Mouse (Mus musculus) kidney, embryonic 14.5 days (tissue): ENCODE measurements at regions not wholly inside any gene's neighbourhood (a gene's known extent, or its start where the extent isn't known, plus 50 kb on each side); places are given as distances from the start of the nearest gene placed in this dataset.

Experiments
- ATAC-seq: fragments of 200-750 bp; cut with Nextera tagmentation; 2 replicates; pipeline ENCODE4 v1.8.0; 2017; ENCODE audit warnings: moderate number of reproducible peaks, mild to moderate bottlenecking, moderate TSS enrichment, moderate library complexity; ENCODE audit not compliant: low FRiP score, low TSS enrichment
- H3K27ac ChIP-seq: fragments of 300-500 bp; sonication (generic); 2 replicates; pipeline ENCODE4 v1.5.1; 2014; ENCODE audit warnings: low read depth, mild to moderate bottlenecking, low read length, moderate library complexity, mixed read lengths
- H3K27me3 ChIP-seq: fragments of 300-500 bp; sonication (generic); 2 replicates; pipeline ENCODE4 v1.6.1; 2014; ENCODE audit warnings: mild to moderate bottlenecking, low read length; ENCODE audit not compliant: control insufficient read depth, insufficient read depth
- H3K36me3 ChIP-seq: fragments of 300-500 bp; sonication (generic); 2 replicates; pipeline ENCODE4 v1.6.1; 2014; ENCODE audit warnings: low read length, mixed read lengths; ENCODE audit not compliant: control insufficient read depth, insufficient read depth
- H3K4me1 ChIP-seq: fragments of 300-500 bp; sonication (generic); 2 replicates; pipeline ENCODE4 v1.6.1; 2014; ENCODE audit warnings: low read length, mixed read lengths; ENCODE audit not compliant: control insufficient read depth, insufficient read depth
- H3K4me2 ChIP-seq: fragments of 300-500 bp; sonication (generic); replicated peaks from 2 replicates; pipeline ENCODE4 v1.6.1; 2014; ENCODE audit warnings: low read depth, mild to moderate bottlenecking, low read length
- H3K4me3 ChIP-seq: fragments of 300-500 bp; sonication (generic); 2 replicates; pipeline ENCODE4 v1.5.1; 2014; ENCODE audit warnings: mild to moderate bottlenecking, low read length
- H3K9ac ChIP-seq: fragments of 300-500 bp; sonication (generic); 2 replicates; pipeline ENCODE4 v1.6.1; 2014; ENCODE audit warnings: low read depth, mild to moderate bottlenecking, low read length, moderate library complexity
- H3K9me3 ChIP-seq: fragments of 300-500 bp; sonication (generic); 2 replicates; pipeline ENCODE4 v1.6.1; 2016; ENCODE audit warnings: low read length; ENCODE audit not compliant: control insufficient read depth
- WGBS: fragments of 180-500 bp; shearing (Covaris S2); extraction: QIAGEN DNeasy Blood & Tissue Kit; methylation state at CpG from one replicate; pipeline ENCODE4 v1.1.7; 2014; 5-methylcytosine and 5-hydroxymethylcytosine counted together

DNA sequence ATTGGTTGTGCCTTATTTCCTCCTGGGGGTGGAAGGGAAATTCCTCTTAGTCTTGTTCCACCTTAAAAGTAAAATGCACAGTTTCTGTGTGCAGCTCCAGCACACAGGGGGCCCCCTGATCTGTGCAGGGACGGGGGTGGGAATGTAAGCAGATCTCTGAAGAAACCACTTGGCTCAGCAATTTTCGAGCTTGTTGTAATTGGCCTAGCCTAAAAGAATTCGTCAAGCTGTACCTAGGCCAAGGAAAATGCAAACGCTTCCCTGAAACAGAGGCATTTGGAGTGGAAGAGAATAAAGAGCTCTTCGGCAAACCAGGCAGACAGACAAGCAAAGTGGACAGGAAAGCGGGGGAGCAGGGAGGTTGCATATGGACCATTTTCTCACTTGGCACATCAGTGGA, 308.5 kb upstream of the Ubash3b start:
- WGBS = 32% methylated on average over 6 of the region's 6 CpGs
- Histone ChIP-seq H3K27ac (peak overlapping the region; percentile 65; the same call in 1 of the 2 replicates), H3K4me1 (no peaks in the 10 kb centered on the region; the same call in 1 of the 2 replicates), H3K4me3 (no peak overlapping the region), H3K27me3 (no peaks in the 10 kb centered on the region), H3K4me2 (no peak overlapping the region), H3K9me3 (no peaks in the 10 kb centered on the region), H3K9ac (no peak overlapping the region), H3K36me3 (no peaks in the 10 kb centered on the region)
- peak; percentile 56; the same call in 1 of the 2 replicates for ATAC-seq

DNA sequence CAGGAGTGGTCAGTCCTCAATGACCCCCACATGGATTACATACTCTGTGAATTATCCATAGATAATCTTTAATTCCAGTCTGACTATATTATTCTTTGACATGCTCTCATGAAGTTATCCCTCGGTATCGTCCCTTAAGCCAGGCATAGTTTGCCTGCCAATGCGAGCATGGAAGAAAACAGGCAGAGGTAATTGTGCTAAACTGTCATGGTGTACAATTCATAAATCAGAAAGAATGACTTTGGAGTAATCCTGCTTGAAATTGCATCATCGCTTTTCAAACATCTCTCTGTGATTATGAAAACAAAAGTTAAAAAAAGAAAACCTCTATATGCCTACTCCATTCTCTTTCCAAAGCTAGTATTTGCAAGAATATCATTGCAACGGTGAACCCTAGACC, 307.9 kb upstream of the Ubash3b start:
- 75% methylated on average over 5 of the region's 5 CpGs for WGBS
- Histone ChIP-seq H3K9me3 (no peaks in the 10 kb centered on the region), H3K27me3 (no peaks in the 10 kb centered on the region), H3K4me2 (no peak overlapping the region), H3K27ac (peak overlapping the region; percentile 65; the same call in 1 of the 2 replicates), H3K36me3 (no peaks in the 10 kb centered on the region), H3K4me1 (no peaks in the 10 kb centered on the region; the same call in 1 of the 2 replicates), H3K4me3 (no peak overlapping the region), H3K9ac (no peak overlapping the region)
- ATAC-seq = no peak

DNA sequence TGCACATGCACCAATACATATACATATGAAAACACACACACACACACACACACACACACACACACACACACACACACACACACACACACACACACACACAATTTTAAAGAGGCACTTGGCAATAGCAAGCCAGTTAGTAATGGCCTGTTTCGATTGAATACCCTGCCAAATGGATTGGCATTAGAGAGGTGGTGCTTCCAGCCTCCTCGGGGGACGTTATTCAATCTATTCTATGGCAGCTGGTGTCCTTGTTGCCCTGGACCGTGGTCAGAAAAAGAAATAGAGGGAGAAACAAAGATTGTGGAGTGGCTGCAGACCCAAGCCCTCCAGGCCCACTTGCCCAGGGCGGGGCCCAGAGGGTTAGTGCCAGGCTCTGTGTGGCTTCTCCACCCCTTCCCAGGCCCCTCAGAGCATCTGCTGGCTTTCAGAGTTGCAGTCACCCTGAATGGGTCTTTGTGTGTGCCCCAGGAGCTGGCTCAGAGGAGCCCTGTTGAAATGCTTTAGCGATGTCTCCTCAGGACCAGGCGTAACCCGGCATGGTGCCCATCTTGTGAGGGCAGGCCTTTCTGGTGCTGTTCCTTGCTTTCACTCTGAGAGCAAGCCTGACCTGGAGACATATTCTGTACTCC, 302.7 kb upstream of the Ubash3b start:
- WGBS = 82% methylated on average over 8 of the region's 8 CpGs
- H3K27ac ChIP-seq = no peak overlapping the region

DNA sequence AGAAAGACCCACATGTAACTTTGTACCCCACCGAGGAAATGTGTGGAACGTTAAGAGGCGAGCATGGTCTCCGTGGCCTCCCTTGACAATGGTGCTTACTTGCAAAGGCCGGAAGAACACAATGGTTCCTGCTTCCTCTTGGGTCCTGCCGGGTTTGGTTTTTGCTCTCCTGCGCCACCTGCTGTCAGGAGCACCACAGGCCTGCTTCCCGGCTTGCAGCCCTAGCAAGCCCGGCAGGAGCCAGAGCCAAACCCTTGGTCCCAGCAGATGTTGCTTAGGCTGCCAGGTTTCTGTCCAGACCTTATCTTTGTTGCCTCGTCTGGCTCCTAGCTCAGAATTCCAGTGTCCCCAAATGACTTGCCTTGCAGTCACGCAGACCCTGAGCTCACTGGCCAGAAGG, 300.2 kb upstream of the Ubash3b start:
- Histone ChIP-seq H3K9me3 (no peaks in the 10 kb centered on the region), H3K4me3 (no peak overlapping the region), H3K36me3 (no peaks in the 10 kb centered on the region), H3K27me3 (no peaks in the 10 kb centered on the region), H3K9ac (no peak overlapping the region), H3K4me2 (no peak overlapping the region), H3K4me1 (no peaks in the 10 kb centered on the region), H3K27ac (0 out of 2 replicates have a peak overlapping the region, but pooled peaks have one; percentile 17)
- peak; percentile 81 for ATAC-seq
- 19% methylated on average over 11 of the region's 11 CpGs for WGBS

More for the DNA sequence above, 302.7 kb upstream of the Ubash3b start:
- no peak overlapping the region for H3K4me3 ChIP-seq
- ATAC-seq = no peak
- no peaks in the 10 kb centered on the region for H3K9me3 ChIP-seq
- no peak overlapping the region for H3K9ac ChIP-seq
- no peaks in the 10 kb centered on the region for H3K27me3 ChIP-seq
- no peak overlapping the region for H3K4me2 ChIP-seq
- no peaks in the 10 kb centered on the region for H3K4me1 ChIP-seq
- H3K36me3 ChIP-seq = no peaks in the 10 kb centered on the region

DNA sequence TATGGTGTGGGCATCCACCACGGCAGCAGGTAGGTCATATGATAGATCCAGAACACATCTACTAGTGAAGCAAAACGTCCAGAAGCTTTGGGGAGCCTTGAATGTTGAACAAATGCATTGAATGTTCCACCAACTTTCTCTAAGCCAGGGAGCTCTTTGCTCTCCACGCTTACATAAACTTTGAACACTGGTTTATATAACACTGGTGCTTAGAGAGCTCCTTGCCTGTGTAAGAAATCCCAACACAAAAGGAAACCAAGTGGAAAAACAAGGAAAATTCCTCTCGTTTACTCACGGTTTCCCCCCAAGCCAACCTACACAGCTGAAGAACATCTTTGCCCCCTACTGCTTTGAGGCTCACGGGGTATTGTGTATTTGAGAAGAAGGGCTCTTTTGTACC, 299.2 kb upstream of the Ubash3b start:
- H3K4me2 ChIP-seq = no peak overlapping the region
- H3K36me3 ChIP-seq = no peaks in the 10 kb centered on the region
- whole genome bisulfite sequencing = 90% methylated on average over 6 of the region's 6 CpGs
- ATAC-seq = no peak
- no peaks in the 10 kb centered on the region for H3K4me1 ChIP-seq
- no peaks in the 10 kb centered on the region for H3K27me3 ChIP-seq
- H3K9ac ChIP-seq = no peak overlapping the region
- no peak overlapping the region for H3K27ac ChIP-seq
- no peak overlapping the region for H3K4me3 ChIP-seq
- H3K9me3 ChIP-seq = no peaks in the 10 kb centered on the region

DNA sequence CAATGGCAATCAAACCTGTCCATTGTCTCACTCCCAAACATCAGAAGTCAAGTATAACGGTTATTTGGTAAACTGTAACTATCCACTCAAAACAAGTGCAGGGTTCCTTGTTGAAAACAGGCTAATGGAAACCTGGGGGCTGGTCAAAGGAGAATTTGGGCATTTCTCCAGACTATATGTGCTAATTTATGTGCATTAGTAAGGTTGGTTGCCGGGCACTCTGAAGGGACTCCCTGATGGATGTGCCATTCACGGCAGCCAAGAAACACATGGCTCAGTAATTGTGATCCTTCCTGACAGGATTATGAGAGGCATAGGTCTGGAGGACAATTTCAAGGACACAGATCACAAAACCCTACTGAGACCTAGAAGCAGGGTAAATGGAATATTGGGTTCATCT, 295.5 kb upstream of the Ubash3b start:
- no peak for ATAC-seq
- Histone ChIP-seq H3K27ac (no peak overlapping the region), H3K9ac (no peak overlapping the region), H3K4me2 (no peak overlapping the region), H3K9me3 (no peaks in the 10 kb centered on the region), H3K36me3 (no peaks in the 10 kb centered on the region), H3K4me3 (no peak overlapping the region), H3K4me1 (no peaks in the 10 kb centered on the region), H3K27me3 (no peaks in the 10 kb centered on the region)
- 60% methylated on average over 3 of the region's 3 CpGs for WGBS

DNA sequence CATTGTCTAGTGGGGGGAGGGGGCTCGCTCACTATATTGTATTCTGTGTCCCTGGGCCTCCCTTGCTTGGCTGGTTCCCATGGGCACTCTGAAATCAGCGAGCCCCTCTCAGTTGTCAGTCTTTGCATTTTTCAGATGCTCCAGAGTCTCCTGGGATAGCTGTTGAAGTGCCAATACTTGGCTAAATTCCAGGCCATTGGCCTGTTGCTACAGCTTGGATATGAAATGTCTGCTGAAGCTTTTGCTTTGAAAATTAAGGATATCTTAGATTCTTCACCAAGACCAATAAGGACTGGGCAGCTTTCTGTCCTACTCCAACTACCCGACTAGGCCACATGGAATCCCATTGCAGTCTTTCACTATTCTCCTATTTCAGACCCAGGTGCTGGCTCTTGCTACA, 290.2 kb upstream of the Ubash3b start:
- Histone ChIP-seq H3K27ac (no peak overlapping the region), H3K4me3 (no peak overlapping the region), H3K4me1 (0 out of 2 replicates have a peak, but pooled peaks cover 4% of the 10 kb centered on the region), H3K9me3 (no peaks in the 10 kb centered on the region), H3K9ac (no peak overlapping the region), H3K27me3 (no peaks in the 10 kb centered on the region), H3K36me3 (no peaks in the 10 kb centered on the region), H3K4me2 (no peak overlapping the region)
- ATAC-seq = no peak
- 81% methylated on average over 3 of the region's 3 CpGs for WGBS

DNA sequence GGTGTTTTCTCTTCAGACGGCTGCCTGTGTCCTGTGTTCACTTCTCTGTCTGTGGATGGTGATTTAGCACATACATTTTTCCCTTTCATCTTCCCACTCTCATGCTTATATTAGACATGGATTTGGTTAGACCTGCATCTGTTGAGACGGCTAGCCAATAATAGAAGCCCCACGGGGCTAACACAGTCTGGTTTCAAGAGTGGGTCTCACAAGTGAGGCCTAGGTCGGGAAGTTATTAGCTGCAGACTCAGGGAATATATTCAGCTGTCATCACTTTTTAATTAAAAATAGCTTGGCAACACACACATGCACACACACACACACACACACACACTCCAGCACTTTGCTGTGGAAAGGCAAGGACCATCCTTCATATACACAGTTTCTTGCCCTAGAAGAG, 287.7 kb upstream of the Ubash3b start:
- H3K4me1 ChIP-seq = 0 out of 2 replicates have a peak, but pooled peaks cover 8% of the 10 kb centered on the region
- H3K27ac ChIP-seq = no peak overlapping the region
- ATAC-seq = no peak
- WGBS = 66% methylated on average over 4 of the region's 4 CpGs
- H3K4me2 ChIP-seq = no peak overlapping the region
- no peaks in the 10 kb centered on the region for H3K27me3 ChIP-seq
- H3K36me3 ChIP-seq = no peaks in the 10 kb centered on the region
- H3K4me3 ChIP-seq = no peak overlapping the region
- no peak overlapping the region for H3K9ac ChIP-seq
- no peaks in the 10 kb centered on the region for H3K9me3 ChIP-seq

DNA sequence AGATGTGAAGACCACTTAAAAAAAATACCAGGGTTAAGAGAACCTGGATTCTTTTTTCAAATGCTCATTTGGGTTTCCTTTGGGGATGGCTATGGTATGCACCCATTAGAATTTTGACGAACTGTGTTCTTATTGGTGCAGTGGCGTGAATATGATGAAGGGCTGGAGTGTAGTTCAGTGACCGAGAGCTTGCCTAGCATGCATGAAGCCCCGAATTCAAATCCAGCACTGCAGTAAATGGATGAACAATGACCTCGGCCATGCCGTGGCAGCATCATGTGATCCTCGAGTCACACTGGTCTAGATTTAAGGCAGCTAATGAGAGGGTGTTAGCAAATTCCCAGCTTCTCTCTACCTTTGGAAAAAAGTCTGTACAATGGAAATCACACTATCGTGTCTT, 286.4 kb upstream of the Ubash3b start:
- Histone ChIP-seq H3K4me2 (no peak overlapping the region), H3K4me3 (no peak overlapping the region), H3K27ac (no peak overlapping the region; the same call in 1 of the 2 replicates), H3K4me1 (0 out of 2 replicates have a peak, but pooled peaks cover 8% of the 10 kb centered on the region), H3K27me3 (no peaks in the 10 kb centered on the region), H3K9me3 (no peaks in the 10 kb centered on the region), H3K36me3 (no peaks in the 10 kb centered on the region), H3K9ac (no peak overlapping the region)
- no peak for ATAC-seq
- 83% methylated on average over 8 of the region's 8 CpGs for WGBS
